Mouse (Mus musculus) liver, embryonic 14.5 days (tissue): ENCODE results near the gene Ugt1a8. TPM values are rescaled to one million over a fixed set of nuclear protein-coding genes. Genes with fewer than 3 reads are reported as not detected.

ENCODE experiments used
- ATAC-seq: fragments of 200-750 bp; cut with Nextera tagmentation; 2 replicates; pipeline ENCODE4 v1.8.0; 2017; ENCODE audit warnings: moderate number of reproducible peaks, mild to moderate bottlenecking, moderate library complexity; ENCODE audit not compliant: insufficient read depth
- DNase-seq, 3 experiments: peaks; one replicate each; pipeline ENCODE4 v3.0.0-alpha.2; 2012 to 2013; ENCODE audit warnings: low read depth in 3 of 3, low spot score in 3 of 3
- H3K27ac ChIP-seq: fragments of 300-500 bp; sonication (generic); 2 replicates; pipeline ENCODE4 v1.5.1; 2014; ENCODE audit warnings: moderate library complexity, mild to moderate bottlenecking, control low read depth, inconsistent platforms
- H3K27me3 ChIP-seq: fragments of 300-500 bp; sonication (generic); 2 replicates; pipeline ENCODE4 v1.6.1; 2014; ENCODE audit warnings: mild to moderate bottlenecking, low read length, moderate library complexity; ENCODE audit not compliant: control insufficient read depth, insufficient read depth
- H3K36me3 ChIP-seq: fragments of 300-500 bp; sonication (generic); replicated peaks from 2 replicates; pipeline ENCODE4 v1.6.1; 2014; ENCODE audit warnings: low read depth; ENCODE audit not compliant: control insufficient read depth, insufficient read depth
- H3K4me1 ChIP-seq, 2 experiments: fragments of 200-500 bp in 1 of 2; fragments of 300-500 bp in 1 of 2; sonication (generic) in 1 of 2; replicated peaks; 2 replicates each; pipeline ENCODE4 v1.6.1; 2012 to 2014; ENCODE audit warnings: antibody characterized with exemption in 1 of 2, inconsistent platforms in 1 of 2, low read length in 1 of 2; ENCODE audit not compliant: control insufficient read depth in 2 of 2, insufficient read depth in 2 of 2
- H3K4me2 ChIP-seq: fragments of 300-500 bp; sonication (generic); 2 replicates; pipeline ENCODE4 v1.6.1; 2014; ENCODE audit warnings: low read depth, mild to moderate bottlenecking, control low read depth, moderate library complexity
- H3K4me3 ChIP-seq, 2 experiments: fragments of 200-500 bp in 1 of 2; fragments of 300-500 bp in 1 of 2; sonication (generic) in 1 of 2; 2 replicates each; pipeline ENCODE4 v1.5.1; 2012 to 2014; ENCODE audit warnings: low read depth in 2 of 2, low read length in 2 of 2, mild to moderate bottlenecking in 2 of 2, control low read depth in 1 of 2, inconsistent platforms in 1 of 2, moderate library complexity in 1 of 2; ENCODE audit not compliant: insufficient read depth in 1 of 2
- H3K9ac ChIP-seq: fragments of 300-500 bp; sonication (generic); replicated peaks from 2 replicates; pipeline ENCODE4 v1.6.1; 2014; ENCODE audit warnings: mild to moderate bottlenecking, control low read depth, moderate library complexity
- H3K9me3 ChIP-seq: fragments of 300-500 bp; sonication (generic); 2 replicates; pipeline ENCODE4 v1.6.1; 2016; ENCODE audit warnings: low read length, mixed read lengths; ENCODE audit not compliant: control insufficient read depth
- CTCF ChIP-seq: IDR thresholded peaks from 2 replicates; pipeline ENCODE4 v1.5.1; 2016; ENCODE audit warnings: antibody characterized with exemption, low read depth, control low read depth
- EP300 ChIP-seq: IDR thresholded peaks from 2 replicates; pipeline ENCODE4 v1.6.1; 2016; ENCODE audit warnings: antibody characterized with exemption, low read depth
- WGBS: fragments of 180-500 bp; shearing (Covaris S2); extraction: QIAGEN DNeasy Blood & Tissue Kit; methylation state at CpG from one replicate; pipeline ENCODE4 v1.1.7; 2014; ENCODE audit not compliant: insufficient replicate concordance; 5-methylcytosine and 5-hydroxymethylcytosine counted together
- polyA plus RNA-seq, 2 experiments: library from polyadenylated mRNA; depleted of rRNA in 1 of 2; stranded (reverse) in 1 of 2; unstranded in 1 of 2; fragments of >200 nt; fragmentation: Nextera tagmentation in 1 of 2; extraction: Ambion mirVana in 1 of 2; gene quantifications; 2 replicates each; pipeline versions ENCODE4 v1.2.1 to v1.2.3; 2012 to 2014

The Ugt1a8 gene
- polyA plus RNA-seq, 2 experiments = not detected

DNA sequence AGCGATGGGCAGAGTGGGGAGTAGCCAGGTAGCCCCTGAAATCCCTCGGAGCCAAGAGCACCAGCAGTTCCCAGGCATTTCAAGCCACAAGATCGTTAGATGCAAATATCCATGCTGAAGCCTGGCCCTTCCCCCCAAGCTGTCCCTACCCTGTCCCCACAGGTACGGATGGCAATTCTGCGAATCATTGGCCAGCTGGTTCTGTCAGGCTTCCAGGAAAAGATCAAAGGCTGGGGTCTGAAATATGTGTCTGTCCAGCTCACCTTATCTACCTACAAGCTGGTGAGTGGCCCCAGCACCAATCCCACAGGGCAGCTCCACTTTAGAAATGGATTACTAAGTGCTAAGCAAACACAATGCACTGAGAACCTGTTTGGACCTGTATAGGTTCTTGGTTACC lies 149.7 kb downstream of the Ugt1a8 start:
- WGBS = 49% methylated on average over 5 of the region's 5 CpGs
- no peak for DNase-seq

DNA sequence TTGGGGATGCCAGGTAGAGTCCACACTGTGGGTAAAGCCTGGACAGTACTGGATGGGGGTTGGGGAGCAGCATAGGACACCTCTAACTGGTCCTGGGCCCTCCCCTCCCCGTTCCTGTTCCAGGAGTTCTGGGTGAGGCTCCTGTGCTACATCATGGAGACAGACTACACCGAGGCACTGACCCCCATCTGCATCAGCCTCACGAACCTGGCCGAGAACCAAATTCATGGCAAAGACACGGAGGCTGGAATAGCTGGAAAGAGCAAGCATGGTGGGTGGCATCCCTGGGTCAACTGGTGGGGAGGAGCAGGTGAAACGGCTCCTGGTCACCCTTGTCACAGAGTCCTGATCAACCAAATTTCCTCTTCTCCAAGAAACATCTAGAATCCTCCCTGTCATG lies 151.2 kb downstream of the Ugt1a8 start:
- Histone ChIP-seq H3K9ac (no peak overlapping the region), H3K4me2 (no peak overlapping the region), H3K27me3 (no peaks in the 10 kb centered on the region), H3K27ac (no peak overlapping the region), H3K4me1 (no peaks in the 10 kb centered on the region), H3K36me3 (no peaks in the 10 kb centered on the region), H3K4me3 (no peak overlapping the region), H3K9me3 (peaks cover 46% of the 10 kb centered on the region)
- no peak for DNase-seq
- no peak for ATAC-seq
- WGBS = 53% methylated on average over 6 of the region's 6 CpGs
- TF ChIP-seq CTCF (no peak), EP300 (no peak)

More for the DNA sequence above, 149.7 kb downstream of the Ugt1a8 start:
- Histone ChIP-seq H3K4me1 (no peaks in the 10 kb centered on the region), H3K4me2 (no peak overlapping the region), H3K9me3 (peaks cover 39% of the 10 kb centered on the region), H3K27me3 (no peaks in the 10 kb centered on the region), H3K9ac (no peak overlapping the region), H3K4me3 (no peak overlapping the region), H3K36me3 (no peaks in the 10 kb centered on the region), H3K27ac (no peak overlapping the region)
- TF ChIP-seq CTCF (no peak), EP300 (no peak)
- no peak for ATAC-seq

DNA sequence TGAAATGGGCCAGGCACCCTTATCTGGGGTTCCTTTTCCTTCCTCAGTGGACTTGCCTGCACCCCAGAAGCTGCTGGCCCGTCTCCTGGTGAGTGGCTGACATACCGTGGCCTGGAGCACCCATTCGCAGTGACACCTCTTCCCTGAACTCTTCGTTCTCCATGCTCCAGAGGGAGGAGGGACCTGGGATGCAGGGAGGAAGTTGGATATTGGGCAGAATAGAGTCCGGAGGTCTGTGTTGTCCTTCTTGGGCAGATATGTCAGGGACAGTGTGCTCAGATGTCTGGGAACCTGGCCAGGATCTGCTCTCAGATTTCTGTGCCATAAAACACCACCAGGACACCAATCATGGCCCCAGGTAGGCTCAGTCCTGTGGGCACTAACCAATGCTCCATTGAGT lies 152.5 kb downstream of the Ugt1a8 start:
- Histone ChIP-seq H3K4me2 (no peak overlapping the region), H3K9ac (no peak overlapping the region), H3K4me1 (no peaks in the 10 kb centered on the region), H3K36me3 (no peaks in the 10 kb centered on the region), H3K27me3 (no peaks in the 10 kb centered on the region), H3K27ac (no peak overlapping the region), H3K9me3 (peaks cover 40% of the 10 kb centered on the region), H3K4me3 (no peak overlapping the region)
- DNase-seq (no peak), ATAC-seq (no peak)
- WGBS = 58% methylated on average over 5 of the region's 5 CpGs
- TF ChIP-seq CTCF (no peak), EP300 (no peak)

DNA sequence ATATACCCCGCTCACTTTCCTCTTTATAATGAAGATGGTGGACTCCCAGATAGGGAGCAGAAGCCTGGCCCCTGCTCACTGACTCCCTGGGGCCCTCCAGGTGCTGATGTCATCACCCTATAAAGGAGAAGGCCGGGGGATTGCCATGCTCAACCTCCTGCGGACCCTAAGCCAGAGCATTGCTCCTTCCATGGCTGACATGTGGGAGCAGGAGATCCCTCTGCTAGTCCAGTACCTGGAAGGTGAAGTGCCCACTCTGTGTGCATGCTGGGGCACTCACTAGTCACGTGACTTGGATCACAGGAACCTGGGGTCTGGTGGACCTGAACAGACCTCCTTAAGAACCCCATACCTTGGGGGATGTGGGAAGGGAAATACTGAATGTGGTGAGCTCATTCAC lies 153.0 kb downstream of the Ugt1a8 start:
- no peak overlapping the region for H3K27ac ChIP-seq
- no peaks in the 10 kb centered on the region for H3K4me1 ChIP-seq
- TF ChIP-seq CTCF (no peak), EP300 (no peak)
- no peaks in the 10 kb centered on the region for H3K36me3 ChIP-seq
- no peak overlapping the region for H3K4me3 ChIP-seq
- H3K4me2 ChIP-seq = no peak overlapping the region
- WGBS = 45% methylated on average over 4 of the region's 4 CpGs
- no peak overlapping the region for H3K9ac ChIP-seq
- ATAC-seq (no peak), DNase-seq (no peak)
- peaks cover 35% of the 10 kb centered on the region for H3K9me3 ChIP-seq
- no peaks in the 10 kb centered on the region for H3K27me3 ChIP-seq

DNA sequence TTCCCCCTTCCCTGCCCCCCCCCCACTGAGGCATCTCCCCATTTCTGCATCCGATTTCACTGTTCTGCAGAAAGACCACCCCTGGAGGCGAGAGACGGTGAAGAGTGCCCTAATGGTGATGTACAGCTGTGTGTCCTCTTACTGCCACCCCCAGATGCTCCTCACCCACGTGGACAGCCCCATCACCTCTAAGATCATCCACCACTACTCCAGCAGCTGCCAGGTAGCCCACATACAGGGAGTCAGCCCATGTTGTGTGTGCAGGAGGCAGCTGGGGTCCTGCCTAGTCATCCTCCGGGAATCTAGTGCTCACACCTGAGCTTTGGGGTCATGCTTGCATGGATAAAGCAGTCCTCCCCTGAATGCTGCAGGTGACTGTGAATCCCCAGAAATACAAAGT lies 156.2 kb downstream of the Ugt1a8 start:
- Histone ChIP-seq H3K36me3 (no peaks in the 10 kb centered on the region), H3K27ac (no peak overlapping the region), H3K9me3 (peaks cover 24% of the 10 kb centered on the region), H3K27me3 (no peaks in the 10 kb centered on the region), H3K9ac (no peak overlapping the region), H3K4me1 (no peaks in the 10 kb centered on the region), H3K4me2 (no peak overlapping the region), H3K4me3 (no peak overlapping the region)
- DNase-seq = no peak
- ATAC-seq = no peak
- 45% methylated on average over 5 of the region's 5 CpGs for WGBS
- no peak for TF ChIP-seq EP300
- no peak for TF ChIP-seq CTCF

DNA sequence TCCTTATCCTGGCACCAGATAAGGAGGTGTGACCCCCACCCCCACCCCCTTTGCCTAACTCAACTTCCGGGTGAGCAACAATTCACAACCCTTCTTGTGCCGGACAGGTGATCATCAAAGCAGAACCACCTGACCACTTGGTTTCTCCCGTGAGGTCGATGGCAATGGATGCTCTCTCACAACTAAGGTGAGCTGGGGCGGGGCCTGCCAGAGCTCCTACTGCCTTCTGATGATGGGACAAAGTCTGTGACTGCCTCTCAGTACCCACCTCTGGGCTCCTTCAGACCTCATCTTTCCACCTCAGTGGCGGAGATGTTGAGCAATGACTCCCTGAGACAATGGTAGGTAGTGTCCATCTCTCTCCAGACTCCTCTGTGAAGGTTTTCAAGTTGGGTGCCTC lies 158.3 kb downstream of the Ugt1a8 start:
- Histone ChIP-seq H3K9ac (no peak overlapping the region), H3K4me1 (no peaks in the 10 kb centered on the region), H3K36me3 (no peaks in the 10 kb centered on the region), H3K4me3 (no peak overlapping the region), H3K27ac (no peak overlapping the region), H3K9me3 (peaks cover 12% of the 10 kb centered on the region), H3K4me2 (no peak overlapping the region), H3K27me3 (no peaks in the 10 kb centered on the region)
- DNase-seq = no peak
- ATAC-seq = no peak
- 58% methylated on average over 6 of the region's 6 CpGs for WGBS
- no peak for TF ChIP-seq EP300
- no peak for TF ChIP-seq CTCF
